Mouse (Mus musculus) splenic B cell, adult 2 months (primary cell): ENCODE data around the gene Dnah11.

Experiments
- DNase-seq: peaks from one replicate; pipeline ENCODE4 v3.0.0-alpha.2; 2011; ENCODE audit warnings: low read depth, low spot score
- H3K27me3 ChIP-seq: 2 replicates; pipeline ENCODE4 v1.6.1; 2012; ENCODE audit warnings: mild to moderate bottlenecking, low read length, moderate library complexity, mixed read lengths; ENCODE audit not compliant: control insufficient read depth, poor library complexity, insufficient read depth, severe bottlenecking
- H3K36me3 ChIP-seq: 2 replicates; pipeline ENCODE4 v1.6.1; 2012; ENCODE audit warnings: mild to moderate bottlenecking, low read length, moderate library complexity, mixed read lengths; ENCODE audit not compliant: control insufficient read depth, poor library complexity, insufficient read depth, severe bottlenecking

Dnah11 gene

DNA sequence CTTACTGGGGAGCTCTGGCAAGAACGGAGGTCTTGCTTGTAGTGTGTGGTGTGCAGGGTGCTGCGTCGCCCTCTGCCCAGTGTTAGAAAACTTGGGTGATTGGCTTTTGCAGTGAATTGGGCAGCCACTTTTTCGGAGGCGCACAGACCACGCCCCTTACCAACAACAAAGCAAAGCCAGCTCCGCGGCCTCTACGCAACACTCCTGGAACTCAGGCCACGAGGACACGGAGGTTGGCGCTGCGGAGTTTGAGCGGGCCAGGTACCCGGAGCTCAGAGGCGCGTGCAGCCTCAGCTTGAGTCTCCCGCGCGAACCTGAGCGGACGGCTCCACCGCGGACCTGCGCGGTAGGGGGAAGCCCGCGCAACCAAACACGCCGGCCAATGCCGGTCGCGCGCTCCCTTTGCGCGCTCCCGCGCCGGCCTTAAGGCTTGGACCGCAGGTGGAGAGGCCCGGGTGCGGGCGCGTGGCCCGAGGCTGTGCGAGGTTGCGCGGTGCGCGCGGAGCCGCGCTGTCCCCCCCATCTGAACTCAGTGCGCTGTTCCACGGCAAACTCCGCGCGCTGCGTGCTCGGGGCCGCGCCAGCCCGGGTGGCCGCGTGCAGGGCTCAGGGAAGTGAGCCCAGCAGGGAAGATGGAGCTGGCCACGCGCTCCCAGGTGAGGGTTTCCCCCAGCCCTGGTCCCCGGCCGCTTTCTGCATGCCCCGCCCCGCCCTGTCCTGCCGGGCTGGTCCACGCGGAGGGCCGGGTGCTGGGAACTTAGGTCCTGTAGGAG is 355.4 kb downstream of the Dnah11 start:
- peak; percentile 62 for DNase-seq
- no peaks in the 10 kb centered on the region for H3K36me3 ChIP-seq
- no peaks in the 10 kb centered on the region for H3K27me3 ChIP-seq

DNA sequence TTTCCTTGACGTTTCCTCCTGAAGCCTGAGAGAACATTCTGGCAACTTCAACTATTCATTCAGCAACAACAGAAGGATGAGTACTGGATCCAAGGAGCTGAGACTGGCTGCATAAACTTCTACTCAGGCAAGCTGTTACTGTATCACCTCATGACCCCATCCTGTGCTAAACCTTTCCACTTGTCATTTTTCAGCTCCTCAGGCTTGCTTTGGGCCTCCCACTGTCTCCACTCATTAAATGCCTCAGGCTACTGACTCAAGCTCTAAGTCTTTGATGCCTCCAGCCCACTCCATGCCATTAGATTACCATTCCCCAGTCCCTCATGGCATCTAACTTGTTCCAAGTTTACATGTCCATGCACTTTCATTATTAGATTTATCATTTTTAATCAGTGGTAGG is 356.2 kb downstream of the Dnah11 start:
- Histone ChIP-seq H3K36me3 (no peaks in the 10 kb centered on the region), H3K27me3 (no peaks in the 10 kb centered on the region)
- DNase-seq = no peak

DNA sequence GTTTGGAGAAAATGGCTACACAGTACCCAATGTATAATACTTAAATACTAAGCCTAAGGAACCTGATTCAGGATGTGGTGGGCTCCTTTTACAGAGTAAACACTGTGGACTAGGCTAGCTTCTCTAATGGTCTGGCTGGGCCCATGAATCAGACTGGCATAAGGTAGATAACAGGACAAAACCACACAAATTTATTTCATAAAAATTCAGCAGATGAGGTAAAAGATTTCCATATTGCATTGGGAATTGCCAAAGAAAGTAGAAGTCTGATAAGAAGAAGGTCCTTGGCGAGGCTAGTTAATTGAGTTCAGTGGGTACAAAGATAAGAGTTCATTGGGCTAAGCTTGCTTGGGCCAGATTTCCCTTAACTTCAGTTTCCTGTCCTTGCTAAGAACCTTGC is 358.1 kb downstream of the Dnah11 start:
- Histone ChIP-seq H3K36me3 (no peaks in the 10 kb centered on the region), H3K27me3 (no peaks in the 10 kb centered on the region)
- DNase-seq = no peak

DNA sequence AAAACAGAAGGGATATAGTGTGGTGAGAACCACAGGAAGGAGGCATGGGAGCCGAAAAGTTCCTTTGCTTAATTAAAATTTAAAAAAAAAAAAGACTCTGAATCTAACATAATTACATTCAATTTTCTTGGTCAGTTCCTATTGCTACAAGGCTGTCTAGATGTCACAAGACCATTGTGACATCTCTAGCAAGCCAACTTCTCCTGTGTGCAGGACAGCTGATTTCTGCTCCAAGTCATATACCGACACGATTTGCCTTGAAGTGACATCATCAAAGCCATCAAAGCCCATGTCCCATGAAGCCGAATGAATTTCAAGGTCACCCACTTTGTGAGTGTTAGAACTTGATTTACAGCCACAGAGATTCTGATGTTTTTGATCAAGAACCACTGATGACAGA is 361.5 kb downstream of the Dnah11 start:
- Histone ChIP-seq H3K27me3 (no peaks in the 10 kb centered on the region), H3K36me3 (no peaks in the 10 kb centered on the region)
- DNase-seq = no peak

DNA sequence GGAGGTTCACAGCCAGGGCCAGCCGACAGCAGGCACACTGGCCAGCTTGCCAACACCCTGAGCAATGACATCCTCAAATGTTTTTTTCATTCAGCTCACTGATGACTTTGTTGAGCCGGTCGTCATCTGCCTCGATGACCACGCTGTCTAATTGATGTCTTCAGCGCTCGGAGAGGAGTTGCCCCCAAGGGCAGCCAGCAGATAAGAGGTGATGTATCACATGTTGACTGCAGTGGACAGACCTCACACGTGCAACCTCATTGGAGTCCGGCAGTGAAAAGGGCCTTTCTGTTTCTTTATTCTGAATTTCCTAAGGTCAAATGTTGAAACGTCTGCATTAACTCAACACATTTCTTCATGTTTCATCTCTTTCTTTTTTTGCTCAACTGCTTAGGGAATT is 363.5 kb downstream of the Dnah11 start:
- H3K27me3 ChIP-seq = no peaks in the 10 kb centered on the region
- no peak for DNase-seq
- H3K36me3 ChIP-seq = no peaks in the 10 kb centered on the region

DNA sequence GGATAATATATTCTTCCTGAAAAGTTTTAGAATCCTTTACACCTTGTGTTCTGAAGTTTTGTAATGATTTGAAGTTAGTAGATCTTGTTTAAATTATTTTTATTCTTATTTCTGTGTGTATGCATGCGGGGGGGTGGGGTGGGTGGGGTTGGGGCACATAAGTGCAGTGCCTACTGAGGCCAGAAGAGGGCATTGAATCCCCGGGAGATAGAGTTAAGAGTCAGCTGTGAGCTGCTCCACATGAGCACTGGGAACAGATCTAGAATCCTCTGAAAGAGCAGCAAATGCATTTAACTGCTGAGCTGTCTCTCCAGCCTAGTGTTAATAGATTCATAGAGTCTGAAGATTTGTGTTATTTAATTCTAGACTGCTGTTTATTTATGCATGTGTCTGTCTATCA is 364.2 kb downstream of the Dnah11 start:
- DNase-seq = no peak

GRCm38 (mm10) chr12:117832190-117832589 is 366.7 kb downstream of the Dnah11 start:
- Histone ChIP-seq H3K27me3 (no peaks in the 10 kb centered on the region), H3K36me3 (no peaks in the 10 kb centered on the region)
- no peak for DNase-seq

More for the DNA sequence above, 364.2 kb downstream of the Dnah11 start:
- no peaks in the 10 kb centered on the region for H3K27me3 ChIP-seq
- no peaks in the 10 kb centered on the region for H3K36me3 ChIP-seq

DNA sequence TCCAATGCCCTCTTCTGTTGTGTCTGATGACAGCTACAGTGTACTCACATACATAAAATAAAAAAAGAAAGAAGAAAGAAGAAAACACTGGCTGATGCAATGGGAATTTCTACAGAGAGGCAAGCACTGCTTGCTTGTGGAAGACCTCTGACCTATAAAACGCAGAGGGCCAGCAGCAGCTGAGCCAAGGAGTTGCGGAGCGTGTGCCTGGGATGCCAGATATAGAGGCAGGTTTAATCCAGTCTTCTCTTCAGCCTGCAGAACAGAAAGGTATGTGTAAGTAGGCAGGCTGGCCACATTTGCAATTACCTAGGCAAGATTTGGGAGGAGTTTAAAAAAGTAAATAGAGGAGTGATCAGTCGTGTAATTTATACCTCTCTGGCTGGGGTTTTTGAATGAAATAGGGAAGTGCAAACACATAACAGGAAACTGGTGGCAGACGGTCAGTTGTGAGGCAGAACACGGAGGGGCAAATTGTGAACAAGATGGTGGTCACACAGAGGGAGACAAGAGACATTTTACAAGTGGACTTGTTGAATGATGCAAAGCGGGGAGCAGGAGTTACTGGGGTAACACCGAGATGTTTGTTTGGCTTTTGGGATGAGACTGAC is 367.4 kb downstream of the Dnah11 start:
- H3K36me3 ChIP-seq = no peaks in the 10 kb centered on the region
- H3K27me3 ChIP-seq = no peaks in the 10 kb centered on the region
- DNase-seq = peak; percentile 25

DNA sequence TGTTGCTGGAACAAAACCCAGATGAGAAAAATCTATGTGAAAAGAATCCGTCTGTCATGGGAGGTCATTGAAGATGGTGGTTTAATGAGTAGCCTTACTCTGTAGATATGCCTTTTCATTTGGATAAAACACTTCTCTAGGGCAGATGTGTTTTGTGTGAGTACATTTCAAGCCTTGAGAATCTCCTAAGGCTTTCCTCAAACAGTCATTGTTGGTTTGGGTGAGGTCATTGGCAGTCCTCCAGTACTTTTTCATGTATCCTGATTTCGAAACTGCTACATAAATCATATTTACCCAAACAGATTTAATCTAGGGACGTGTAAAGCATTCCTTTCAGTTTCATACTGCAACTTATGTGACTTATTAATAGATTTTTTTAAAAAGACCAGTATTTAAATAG is 370.5 kb downstream of the Dnah11 start:
- Histone ChIP-seq H3K36me3 (no peaks in the 10 kb centered on the region), H3K27me3 (no peaks in the 10 kb centered on the region)
- DNase-seq = no peak
